Mouse (Mus musculus) E14TG2a.4 (cell line): ENCODE data around the gene Epha3.

Source experiments
- CTCF ChIP-seq: conservative IDR thresholded peaks from 2 replicates; pipeline ENCODE4 v1.5.1; 2014; ENCODE audit warnings: low read length
- NANOG ChIP-seq: IDR thresholded peaks from 2 replicates; pipeline ENCODE4 v1.6.1; 2014; ENCODE audit warnings: borderline replicate concordance, low read length, mixed read lengths
- POU5F1 ChIP-seq: IDR thresholded peaks from 2 replicates; pipeline ENCODE4 v1.6.1; 2014; ENCODE audit warnings: low read length, borderline replicate concordance

- TF ChIP-seq CTCF (no peak), NANOG (no peak), POU5F1 (no peak)
These were observed 198.0 kb downstream of the Epha3 start for GRCm38 (mm10) chr16:63665897-63666464.
